Mouse (Mus musculus) forebrain, embryonic 14.5 days (tissue): Measurements from ENCODE around the gene Prg3. TPM values are rescaled to one million over a fixed set of nuclear protein-coding genes. Genes with fewer than 3 reads are reported as not detected.

Experiments used
- ATAC-seq: fragments of 200-750 bp; cut with Nextera tagmentation; 2 replicates; pipeline ENCODE4 v1.8.0; 2017; ENCODE audit warnings: mild to moderate bottlenecking, moderate library complexity
- DNase-seq: peaks from one replicate; pipeline ENCODE4 v3.0.0-alpha.2; 2015; ENCODE audit warnings: low spot score
- H3K27ac ChIP-seq: fragments of 300-500 bp; sonication (generic); 2 replicates; pipeline ENCODE4 v1.5.1; 2014; ENCODE audit warnings: low read depth, mild to moderate bottlenecking, control low read depth, low read length, moderate library complexity
- H3K27me3 ChIP-seq: fragments of 300-500 bp; sonication (generic); replicated peaks from 2 replicates; pipeline ENCODE4 v1.6.1; 2014; ENCODE audit warnings: low read length, control low read depth, mixed read lengths; ENCODE audit not compliant: control insufficient read depth, insufficient read depth
- H3K36me3 ChIP-seq: fragments of 300-500 bp; sonication (generic); 2 replicates; pipeline ENCODE4 v1.6.1; 2014; ENCODE audit warnings: low read length, control low read depth; ENCODE audit not compliant: control insufficient read depth, insufficient read depth
- H3K4me1 ChIP-seq: fragments of 300-500 bp; sonication (generic); 2 replicates; pipeline ENCODE4 v1.6.1; 2014; ENCODE audit warnings: antibody characterized with exemption, low read length, control low read depth; ENCODE audit not compliant: control insufficient read depth, insufficient read depth
- H3K4me2 ChIP-seq: fragments of 300-500 bp; sonication (generic); 2 replicates; pipeline ENCODE4 v1.6.1; 2014; ENCODE audit warnings: mild to moderate bottlenecking, control low read depth, low read length
- H3K4me3 ChIP-seq: fragments of 300-500 bp; sonication (generic); 2 replicates; pipeline ENCODE4 v1.5.1; 2014; ENCODE audit warnings: low read depth, low read length, control low read depth
- H3K9ac ChIP-seq: fragments of 300-500 bp; sonication (generic); 2 replicates; pipeline ENCODE4 v1.6.1; 2014; ENCODE audit warnings: mild to moderate bottlenecking, low read length, control low read depth, moderate library complexity
- H3K9me3 ChIP-seq: fragments of 300-500 bp; sonication (generic); replicated peaks from 2 replicates; pipeline ENCODE4 v1.6.1; 2016; ENCODE audit warnings: low read length, control low read depth, mixed read lengths; ENCODE audit not compliant: control insufficient read depth
- WGBS: fragments of 180-500 bp; shearing (Covaris S2); extraction: QIAGEN DNeasy Blood & Tissue Kit; methylation state at CpG from one replicate; pipeline ENCODE4 v1.1.7; 2014; 5-methylcytosine and 5-hydroxymethylcytosine counted together
- polyA plus RNA-seq: library from polyadenylated mRNA; unstranded; fragments of >200 nt; fragmentation: Nextera tagmentation; extraction: Ambion mirVana; gene quantifications from 2 replicates; pipeline ENCODE4 v1.2.1, GENCODE M21; 2014

Gene Prg3
- polyA plus RNA-seq, 1 experiment from 2014 or later: not detected

DNA sequence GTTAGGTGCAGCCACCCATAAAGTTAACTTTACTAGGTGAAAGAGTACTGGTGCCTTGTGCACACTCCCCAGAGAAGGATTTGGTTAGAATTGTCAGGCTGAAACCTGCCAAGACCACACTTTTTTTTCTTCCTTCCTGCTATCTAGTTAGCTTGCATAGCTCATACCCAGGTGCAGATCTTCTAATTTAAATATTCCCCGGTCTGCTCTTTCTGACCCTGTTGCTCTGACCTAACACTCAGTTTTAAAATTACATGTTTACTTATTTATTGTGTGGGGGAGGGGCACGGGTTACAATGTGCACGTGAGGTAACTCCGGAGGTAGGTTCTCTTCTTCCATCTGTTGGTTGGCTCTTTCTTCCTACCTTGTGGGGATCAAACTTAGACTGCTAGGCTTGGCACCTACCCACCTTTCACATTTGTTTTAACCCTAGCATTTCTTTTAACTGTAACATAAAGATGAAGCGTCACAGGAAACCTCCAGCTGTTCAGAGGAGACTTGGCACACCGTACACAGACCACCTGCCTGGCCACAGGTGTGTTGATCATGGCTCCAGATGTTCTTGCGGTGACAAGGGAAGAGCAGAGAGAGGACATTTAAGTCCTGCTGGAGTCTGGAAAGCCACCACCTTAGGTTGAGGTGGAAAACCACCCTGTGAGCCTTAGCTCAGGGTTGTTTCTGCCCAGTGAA lies 23.8 kb upstream of the Prg3 start:
- no peak overlapping the region for H3K27ac ChIP-seq
- 93% methylated on average over 7 of the region's 7 CpGs for WGBS
- no peak overlapping the region for H3K4me3 ChIP-seq
- H3K4me1 ChIP-seq: no peaks in the 10 kb centered on the region
- H3K9me3 ChIP-seq: no peaks in the 10 kb centered on the region
- ATAC-seq (no peak), DNase-seq (no peak)
- H3K36me3 ChIP-seq: no peaks in the 10 kb centered on the region
- no peak overlapping the region for H3K4me2 ChIP-seq
- H3K27me3 ChIP-seq: no peaks in the 10 kb centered on the region
- no peak overlapping the region for H3K9ac ChIP-seq

DNA sequence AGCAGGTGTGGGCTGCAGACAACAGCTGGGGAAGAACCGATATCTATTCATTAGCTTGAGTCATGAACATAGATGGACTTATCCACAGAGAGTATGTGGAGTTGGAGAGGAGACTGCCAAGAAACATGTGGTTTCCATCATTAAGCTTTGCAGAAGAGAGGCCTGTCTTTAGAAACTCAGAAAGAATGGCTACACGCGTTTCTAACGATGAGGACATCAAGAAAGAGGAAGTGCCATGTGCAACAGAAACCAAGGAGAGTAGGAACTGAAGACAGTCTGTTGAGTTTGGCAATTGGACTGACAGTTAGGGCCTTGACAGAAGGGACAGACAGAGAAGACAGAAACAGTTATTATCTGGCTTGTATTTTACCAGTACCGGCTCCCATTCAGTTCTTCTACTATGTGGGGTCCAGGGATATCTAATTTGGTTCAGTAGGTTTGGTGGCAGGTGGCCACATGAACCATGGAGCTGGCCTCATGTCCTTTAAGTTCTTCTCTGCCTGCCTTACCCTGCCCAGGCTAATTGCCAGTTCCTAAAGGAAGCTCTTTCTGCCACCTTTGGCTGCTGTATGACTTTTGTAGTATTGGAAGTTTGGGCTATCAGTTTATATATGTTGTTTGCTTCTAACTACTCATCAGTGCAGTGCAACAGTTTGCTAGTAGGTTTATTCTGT lies 20.6 kb upstream of the Prg3 start:
- Histone ChIP-seq H3K9ac (no peak overlapping the region), H3K4me3 (no peak overlapping the region), H3K27me3 (no peaks in the 10 kb centered on the region), H3K9me3 (no peaks in the 10 kb centered on the region), H3K36me3 (no peaks in the 10 kb centered on the region), H3K4me1 (no peaks in the 10 kb centered on the region), H3K27ac (no peak overlapping the region), H3K4me2 (no peak overlapping the region)
- ATAC-seq: no peak
- 93% methylated on average over 5 of the region's 5 CpGs for WGBS
- DNase-seq: no peak

GRCm38 (mm10) chr2:84975580-84975979 lies 12.4 kb upstream of the Prg3 start:
- Histone ChIP-seq H3K9ac (no peak overlapping the region), H3K36me3 (no peaks in the 10 kb centered on the region), H3K4me1 (no peaks in the 10 kb centered on the region), H3K9me3 (no peaks in the 10 kb centered on the region), H3K27me3 (no peaks in the 10 kb centered on the region), H3K4me3 (no peak overlapping the region), H3K27ac (no peak overlapping the region), H3K4me2 (no peak overlapping the region)
- whole genome bisulfite sequencing: 98% methylated on average over 2 of the region's 2 CpGs
- ATAC-seq (no peak), DNase-seq (no peak)

DNA sequence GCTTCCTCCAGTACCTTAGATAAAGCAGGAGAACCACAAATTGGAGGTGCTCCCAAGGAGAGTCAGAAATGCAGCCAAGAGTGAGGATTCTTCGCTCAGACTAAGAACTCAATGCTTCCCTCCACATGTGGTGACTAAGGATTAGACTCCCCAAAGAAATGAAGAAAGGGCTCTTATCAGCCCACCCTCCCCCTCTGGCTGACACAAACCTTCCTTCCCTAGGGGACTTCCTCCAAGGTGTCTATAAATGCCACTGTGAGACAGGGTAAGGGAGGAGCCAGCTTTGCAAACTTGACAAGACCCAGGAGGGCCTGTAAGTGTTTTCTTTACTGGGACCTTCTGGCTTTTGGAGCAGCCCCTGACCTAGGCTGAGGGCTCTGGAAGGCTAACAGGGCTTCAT lies 7.8 kb upstream of the Prg3 start, which contains the start of gene Prg2:
Gene Prg2 (plus strand): TSS at position 274 of the 400 bp plus-strand sequence.
- H3K4me1 ChIP-seq: no peaks in the 10 kb centered on the region
- H3K27ac ChIP-seq: no peak within 1 kb of the TSS
- no peak within 1 kb of the TSS for H3K4me2 ChIP-seq
- H3K36me3 ChIP-seq: no peaks in the 10 kb centered on the region
- H3K4me3 ChIP-seq: no peak within 1 kb of the TSS
- H3K9ac ChIP-seq: no peak within 1 kb of the TSS
- DNase-seq: no peak
- no peak for ATAC-seq
- WGBS: 25% methylated on average over 1 of the region's 1 CpGs
- H3K27me3 ChIP-seq: no peaks in the 10 kb centered on the region
- H3K9me3 ChIP-seq: no peaks in the 10 kb centered on the region

GRCm38 (mm10) chr2:84996376-84996775 lies 8.4 kb downstream of the Prg3 start:
- Histone ChIP-seq H3K4me2 (no peak overlapping the region), H3K4me1 (no peaks in the 10 kb centered on the region), H3K27ac (no peak overlapping the region), H3K9me3 (no peaks in the 10 kb centered on the region), H3K27me3 (no peaks in the 10 kb centered on the region), H3K36me3 (no peaks in the 10 kb centered on the region), H3K9ac (no peak overlapping the region), H3K4me3 (no peak overlapping the region)
- DNase-seq (no peak), ATAC-seq (no peak)
- WGBS: 97% methylated on average over 2 of the region's 2 CpGs

DNA sequence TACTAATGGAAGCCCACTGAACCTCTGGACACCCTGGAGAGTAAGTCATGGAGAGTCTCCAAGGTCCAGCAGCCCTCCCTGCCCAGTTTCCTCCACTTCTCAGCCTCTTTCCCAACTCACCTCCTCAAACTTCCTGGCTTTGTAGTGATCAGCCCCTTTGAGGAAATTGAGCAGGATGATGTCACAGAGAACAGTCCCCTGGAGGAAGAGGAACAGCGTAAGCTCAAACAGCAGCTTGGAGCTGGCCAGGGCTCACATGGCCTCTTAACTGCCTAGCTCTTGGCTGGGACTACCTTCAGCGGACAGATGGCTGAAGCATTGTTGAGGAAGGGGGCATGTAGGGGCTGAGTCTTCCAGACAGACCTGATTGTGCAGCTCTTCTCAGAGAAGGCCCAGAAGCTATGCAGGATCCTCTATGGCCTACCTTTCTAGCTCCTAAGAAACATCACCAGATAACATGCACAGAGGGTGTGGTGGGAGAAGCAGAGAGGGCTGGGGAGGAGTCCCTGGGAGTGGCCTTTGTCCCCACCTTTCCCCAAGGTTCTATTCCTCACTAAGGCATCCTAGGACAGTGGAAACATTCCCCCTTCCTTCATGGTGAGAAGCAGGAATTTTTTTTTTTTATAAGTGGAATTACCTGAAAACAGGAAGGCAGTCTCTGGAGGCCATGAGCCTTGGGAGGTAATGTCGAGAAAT lies 11.6 kb downstream of the Prg3 start:
- Histone ChIP-seq H3K36me3 (no peaks in the 10 kb centered on the region), H3K9ac (no peak overlapping the region), H3K27me3 (no peaks in the 10 kb centered on the region), H3K4me3 (no peak overlapping the region), H3K4me1 (no peaks in the 10 kb centered on the region), H3K4me2 (no peak overlapping the region), H3K9me3 (no peaks in the 10 kb centered on the region), H3K27ac (no peak overlapping the region)
- ATAC-seq: no peak
- DNase-seq: no peak
- WGBS: 82% methylated on average over 3 of the region's 3 CpGs

DNA sequence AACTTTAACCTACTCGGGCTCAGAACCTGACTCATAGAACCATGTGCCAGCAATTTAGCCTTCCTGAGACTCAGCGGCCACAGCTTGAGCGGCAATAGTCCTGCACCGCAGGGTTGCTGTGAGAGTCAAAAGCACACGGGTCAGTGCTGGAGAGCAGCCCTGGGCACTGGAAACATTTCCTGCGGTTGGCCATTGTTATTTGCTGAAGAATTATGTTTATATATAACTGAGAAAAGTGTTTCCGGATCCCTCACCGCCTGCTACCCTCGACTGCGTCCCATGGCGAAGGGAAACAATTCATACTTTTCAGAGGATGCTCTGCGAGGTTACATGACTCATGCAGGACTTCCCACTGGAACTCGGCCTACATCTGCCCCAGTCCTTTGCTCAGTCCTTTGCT lies 13.5 kb downstream of the Prg3 start:
- Histone ChIP-seq H3K4me3 (no peak overlapping the region), H3K36me3 (no peaks in the 10 kb centered on the region), H3K4me1 (no peaks in the 10 kb centered on the region), H3K27me3 (no peaks in the 10 kb centered on the region), H3K4me2 (no peak overlapping the region), H3K9me3 (no peaks in the 10 kb centered on the region), H3K27ac (no peak overlapping the region), H3K9ac (no peak overlapping the region)
- 73% methylated on average over 13 of the region's 13 CpGs for WGBS
- DNase-seq (peak; percentile 1), ATAC-seq (no peak)

GRCm38 (mm10) chr2:85002575-85002974 lies 14.6 kb downstream of the Prg3 start:
- Histone ChIP-seq H3K4me1 (no peaks in the 10 kb centered on the region), H3K9me3 (no peaks in the 10 kb centered on the region), H3K4me2 (no peak overlapping the region), H3K4me3 (no peak overlapping the region), H3K27me3 (no peaks in the 10 kb centered on the region), H3K27ac (no peak overlapping the region), H3K9ac (no peak overlapping the region), H3K36me3 (no peaks in the 10 kb centered on the region)
- WGBS: 85% methylated on average over 8 of the region's 8 CpGs
- ATAC-seq: no peak
- no peak for DNase-seq

DNA sequence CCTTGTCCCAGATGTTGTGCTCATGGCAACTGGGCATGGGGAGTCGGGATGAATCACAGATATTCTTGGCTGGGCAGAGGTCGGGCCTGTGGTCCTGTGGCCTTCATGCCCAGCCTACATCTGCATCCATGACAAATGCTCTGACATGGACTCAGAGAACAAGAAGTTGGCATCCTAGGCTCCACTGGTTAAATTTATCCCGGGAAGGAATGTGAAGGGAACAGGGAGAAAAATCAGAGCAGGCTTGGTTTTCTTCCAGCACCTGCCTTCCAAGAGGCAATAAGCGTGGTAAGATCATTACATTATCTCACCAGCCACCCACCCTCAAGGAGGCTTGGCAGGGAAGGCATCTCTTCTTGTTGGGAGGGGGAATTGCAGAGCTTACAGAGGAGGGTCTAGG lies 16.3 kb downstream of the Prg3 start:
- no peak overlapping the region for H3K4me2 ChIP-seq
- no peak for ATAC-seq
- no peak overlapping the region for H3K9ac ChIP-seq
- H3K27me3 ChIP-seq: no peaks in the 10 kb centered on the region
- no peak overlapping the region for H3K4me3 ChIP-seq
- H3K9me3 ChIP-seq: no peaks in the 10 kb centered on the region
- DNase-seq: no peak
- H3K36me3 ChIP-seq: no peaks in the 10 kb centered on the region
- no peaks in the 10 kb centered on the region for H3K4me1 ChIP-seq
- WGBS: 85% methylated on average over 4 of the region's 4 CpGs
- no peak overlapping the region for H3K27ac ChIP-seq
